Mouse (Mus musculus): ENCODE measurements around the gene Arhgap23.

DNA sequence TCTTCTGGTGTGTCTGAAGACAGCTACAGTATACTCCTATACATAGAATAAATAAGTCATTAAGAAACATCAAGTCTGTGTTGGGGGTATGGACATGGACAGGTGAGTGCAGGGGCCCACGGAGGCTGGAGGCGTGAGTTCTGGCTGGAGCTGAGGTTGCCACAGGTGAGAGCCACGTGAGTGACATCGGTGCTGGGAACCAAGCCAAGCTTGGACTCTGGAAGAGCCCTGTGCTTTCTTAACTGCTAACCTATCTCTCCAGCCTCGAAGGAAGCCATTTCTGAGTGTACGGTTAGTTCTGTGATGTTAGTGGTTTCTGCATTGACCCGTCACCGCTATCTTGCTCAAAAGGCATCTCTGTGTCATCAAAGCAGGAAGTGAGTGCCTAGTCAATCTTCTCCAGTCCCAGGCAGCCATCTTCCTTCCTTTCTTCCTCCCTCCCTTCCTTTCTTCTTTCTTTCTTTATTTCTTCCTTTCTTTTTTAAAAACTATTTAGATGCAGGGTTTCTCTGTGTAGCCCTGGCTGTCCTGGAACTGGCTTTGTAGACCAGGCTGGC, 17.7 kb downstream of the Arhgap23 start:
- TF ChIP-seq CTCF (IDR thresholded peaks at IDR 0.05), result no peak
- no peak for TF ChIP-seq EP300 (IDR thresholded peaks at IDR 0.05)
